Mouse (Mus musculus): ENCODE data around the gene Klf16. TPM values are rescaled to one million over a fixed set of nuclear protein-coding genes. Genes with fewer than 3 reads are reported as not detected.

Klf16 gene
- polyA plus RNA-seq, 1 experiment from 2014 or later: 11.8 TPM

DNA sequence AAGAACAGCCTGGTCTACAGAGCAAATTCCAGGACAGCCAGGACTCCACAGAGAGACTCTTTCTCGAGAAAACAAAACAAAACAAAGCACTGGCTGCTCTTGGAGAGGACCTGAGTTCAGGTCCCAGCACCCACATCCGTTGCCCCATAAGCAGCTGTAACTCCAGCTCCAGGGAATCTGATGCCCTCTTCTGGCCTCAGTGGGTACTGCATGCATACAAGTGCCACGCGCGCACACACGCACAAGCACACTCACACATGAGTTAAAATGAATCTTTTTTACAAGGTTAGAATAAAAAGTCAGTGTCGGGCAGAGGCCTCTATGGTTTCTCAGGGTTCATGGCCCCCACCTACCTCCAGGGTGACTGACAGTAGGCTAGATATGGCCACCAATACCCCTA is 53.8 kb downstream of the Klf16 start:
- Histone ChIP-seq H3K27ac (ENCODE audit: low read depth) (no peak overlapping the region), H3K4me1 (ENCODE audit: insufficient read depth) (no peaks in the 10 kb centered on the region), H3K27me3 (ENCODE audit: insufficient read depth, low read length) (no peaks in the 10 kb centered on the region), H3K36me3 (ENCODE audit: insufficient read depth) (no peaks in the 10 kb centered on the region), H3K9ac (no peak overlapping the region), H3K9me3 (ENCODE audit: low read depth, low read length) (no peaks in the 10 kb centered on the region), H3K4me3 (ENCODE audit: low read depth, low read length) (no peak overlapping the region), H3K4me2 (no peak overlapping the region)
- WGBS: 94% methylated on average over 7 of the region's 7 CpGs
- ATAC-seq (ENCODE audit: insufficient read depth) (no peak), DNase-seq (no peak)
- peak; percentile 54 for TF ChIP-seq CTCF (IDR thresholded peaks at IDR 0.05; ENCODE audit: low read depth)

DNA sequence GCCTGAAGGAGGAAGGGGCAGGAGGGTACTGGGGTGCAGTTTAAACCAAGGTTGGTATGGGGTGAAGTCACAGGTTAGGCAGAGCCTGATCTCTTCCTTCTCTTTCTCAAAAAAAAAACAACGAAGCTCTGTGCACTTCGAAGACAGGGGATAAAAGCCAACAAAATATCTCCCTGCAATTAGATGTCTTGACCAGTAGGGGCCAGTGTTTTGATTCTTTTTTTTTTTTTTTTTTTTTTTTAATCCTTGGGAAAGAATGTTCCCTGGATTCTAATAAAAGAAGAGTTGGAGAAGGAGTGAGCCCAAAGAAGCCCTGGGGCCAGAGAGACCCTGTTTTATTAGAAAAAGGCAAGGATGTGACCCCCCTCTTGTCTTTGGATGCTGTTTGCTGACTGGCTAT is 57.8 kb downstream of the Klf16 start:
- Histone ChIP-seq H3K36me3 (ENCODE audit: insufficient read depth) (no peaks in the 10 kb centered on the region), H3K9me3 (ENCODE audit: low read depth, low read length) (no peaks in the 10 kb centered on the region), H3K27ac (ENCODE audit: low read depth) (no peak overlapping the region), H3K4me3 (ENCODE audit: low read depth, low read length) (no peak overlapping the region), H3K4me1 (ENCODE audit: insufficient read depth) (no peaks in the 10 kb centered on the region), H3K4me2 (no peak overlapping the region), H3K27me3 (ENCODE audit: insufficient read depth, low read length) (peaks cover 8% of the 10 kb centered on the region), H3K9ac (no peak overlapping the region)
- no peak for ATAC-seq (ENCODE audit: insufficient read depth)
- TF ChIP-seq CTCF (IDR thresholded peaks at IDR 0.05; ENCODE audit: low read depth): peak; percentile 42; the same call in 1 of the 2 replicates
- no peak for DNase-seq
- WGBS: 64% methylated on average over 2 of the region's 2 CpGs

Small RNAs within 50 kb of the gene (microRNA-seq; reads per million reads assigned to microRNA genes)
- gene Mir6912 (ENCODE audit: borderline number of aligned reads): 0.95 reads per million

Other genes with a start within 250 kb of the Klf16 start
- 3.8 and 4.2 TPM in 2 replicates for gene Pcsk4, start 247.8 kb downstream of the Klf16 start, polyA plus RNA-seq (2014; fragmentation: Nextera tagmentation; extraction: Ambion mirVana)
- gene Reep6, start 247.4 kb downstream of the Klf16 start, polyA plus RNA-seq (2014; fragmentation: Nextera tagmentation; extraction: Ambion mirVana): 10.5 and 12.2 TPM in 2 replicates
- gene Adamtsl5, start 228.9 kb downstream of the Klf16 start, polyA plus RNA-seq (2014; fragmentation: Nextera tagmentation; extraction: Ambion mirVana): 0.68 and 1.2 TPM in 2 replicates
- gene Plk5, start 220.9 kb downstream of the Klf16 start, polyA plus RNA-seq (2014; fragmentation: Nextera tagmentation; extraction: Ambion mirVana): 0.61 and 0.77 TPM in 2 replicates
- 7.4 and 8.6 TPM in 2 replicates for gene Mex3d, start 189.7 kb downstream of the Klf16 start, polyA plus RNA-seq (2014; fragmentation: Nextera tagmentation; extraction: Ambion mirVana)
- 224 and 268 TPM in 2 replicates for gene Mbd3, start 177.8 kb downstream of the Klf16 start, polyA plus RNA-seq (2014; fragmentation: Nextera tagmentation; extraction: Ambion mirVana)
- gene Uqcr11, start 170.5 kb downstream of the Klf16 start, polyA plus RNA-seq (2014; fragmentation: Nextera tagmentation; extraction: Ambion mirVana): 663 and 669 TPM in 2 replicates
- 148 and 175 TPM in 2 replicates for gene Tcf3, start 143.7 kb downstream of the Klf16 start, polyA plus RNA-seq (2014; fragmentation: Nextera tagmentation; extraction: Ambion mirVana)
- not detected in 2 replicates for gene Onecut3, start 82.5 kb downstream of the Klf16 start, polyA plus RNA-seq (2014; fragmentation: Nextera tagmentation; extraction: Ambion mirVana)
- gene Atp8b3, start 38.2 kb downstream of the Klf16 start, polyA plus RNA-seq (2014; fragmentation: Nextera tagmentation; extraction: Ambion mirVana): 0.09 and 0.14 TPM in 2 replicates
- gene Rexo1, start 15.8 kb downstream of the Klf16 start, polyA plus RNA-seq (2014; fragmentation: Nextera tagmentation; extraction: Ambion mirVana): 27.8 and 34.5 TPM in 2 replicates
- 151 and 153 TPM in 2 replicates for gene Abhd17a, start 13.0 kb upstream of the Klf16 start, polyA plus RNA-seq (2014; fragmentation: Nextera tagmentation; extraction: Ambion mirVana)
- 90.5 and 92.8 TPM in 2 replicates for gene Scamp4, start 25.6 kb upstream of the Klf16 start, polyA plus RNA-seq (2014; fragmentation: Nextera tagmentation; extraction: Ambion mirVana)
- 8.7 and 10.1 TPM in 2 replicates for gene Adat3, start 25.6 kb upstream of the Klf16 start, polyA plus RNA-seq (2014; fragmentation: Nextera tagmentation; extraction: Ambion mirVana)
- 2.4 and 3.1 TPM in 2 replicates for gene Gm49322, start 28.7 kb upstream of the Klf16 start, polyA plus RNA-seq (2014; fragmentation: Nextera tagmentation; extraction: Ambion mirVana)
- gene Csnk1g2, start 45.5 kb upstream of the Klf16 start, polyA plus RNA-seq (2014; fragmentation: Nextera tagmentation; extraction: Ambion mirVana): 105 and 124 TPM in 2 replicates
- gene Btbd2, start 79.8 kb upstream of the Klf16 start, polyA plus RNA-seq (2014; fragmentation: Nextera tagmentation; extraction: Ambion mirVana): 82.5 and 101 TPM in 2 replicates
- gene Mknk2, start 100.8 kb upstream of the Klf16 start, polyA plus RNA-seq (2014; fragmentation: Nextera tagmentation; extraction: Ambion mirVana): 102 and 110 TPM in 2 replicates
- 35.1 and 40.3 TPM in 2 replicates for gene Mob3a, start 124.7 kb upstream of the Klf16 start, polyA plus RNA-seq (2014; fragmentation: Nextera tagmentation; extraction: Ambion mirVana)
- 6.7 and 7.3 TPM in 2 replicates for gene Izumo4, start 124.9 kb upstream of the Klf16 start, polyA plus RNA-seq (2014; fragmentation: Nextera tagmentation; extraction: Ambion mirVana)
- gene Ap3d1, start 164.9 kb upstream of the Klf16 start, polyA plus RNA-seq (2014; fragmentation: Nextera tagmentation; extraction: Ambion mirVana): 62.0 and 69.6 TPM in 2 replicates
- 26.9 and 29.1 TPM in 2 replicates for gene Dot1l, start 177.9 kb upstream of the Klf16 start, polyA plus RNA-seq (2014; fragmentation: Nextera tagmentation; extraction: Ambion mirVana)
- gene Sf3a2, start 220.9 kb upstream of the Klf16 start, polyA plus RNA-seq (2014; fragmentation: Nextera tagmentation; extraction: Ambion mirVana): 97.2 and 98.4 TPM in 2 replicates
- 113 and 121 TPM in 2 replicates for gene Plekhj1, start 221.3 kb upstream of the Klf16 start, polyA plus RNA-seq (2014; fragmentation: Nextera tagmentation; extraction: Ambion mirVana)
- 0.11 and 0.14 TPM in 2 replicates for gene Amh, start 227.9 kb upstream of the Klf16 start, polyA plus RNA-seq (2014; fragmentation: Nextera tagmentation; extraction: Ambion mirVana)
- 0.93 and 0.97 TPM in 2 replicates for gene Jsrp1, start 236.2 kb upstream of the Klf16 start, polyA plus RNA-seq (2014; fragmentation: Nextera tagmentation; extraction: Ambion mirVana)
- gene Oaz1, start 249.3 kb upstream of the Klf16 start, polyA plus RNA-seq (2014; fragmentation: Nextera tagmentation; extraction: Ambion mirVana): 1,866 and 1,984 TPM in 2 replicates

Data from lung, embryonic 14.5 days (tissue).